Mouse (Mus musculus) heart, postnatal 0 days (tissue): ENCODE measurements at regions not wholly inside any gene's neighbourhood (a gene's known extent, or its start where the extent isn't known, plus 50 kb on each side); places are given as distances from the start of the nearest gene placed in this dataset.

Experiments
- ATAC-seq: fragments of 200-750 bp; cut with Nextera tagmentation; 2 replicates; pipeline ENCODE4 v1.8.0; 2017; ENCODE audit warnings: low read depth, moderate number of reproducible peaks, moderate library complexity; ENCODE audit not compliant: insufficient read depth
- DNase-seq: peaks from one replicate; pipeline ENCODE4 v3.0.0-alpha.2; 2016; ENCODE audit warnings: low spot score
- H3K27ac ChIP-seq: fragments of 300-500 bp; sonication (generic); 2 replicates; pipeline ENCODE4 v1.5.1; 2014; ENCODE audit warnings: low read depth, mild to moderate bottlenecking
- H3K27me3 ChIP-seq: fragments of 300-500 bp; sonication (generic); 2 replicates; pipeline ENCODE4 v1.6.1; 2014; ENCODE audit warnings: low read length, mixed read lengths; ENCODE audit not compliant: control insufficient read depth, insufficient read depth
- H3K36me3 ChIP-seq: fragments of 300-500 bp; sonication (generic); replicated peaks from 2 replicates; pipeline ENCODE4 v1.6.1; 2014; ENCODE audit warnings: low read length, mixed read lengths; ENCODE audit not compliant: control insufficient read depth, insufficient read depth
- H3K4me1 ChIP-seq: fragments of 300-500 bp; sonication (generic); 2 replicates; pipeline ENCODE4 v1.6.1; 2014; ENCODE audit warnings: antibody characterized with exemption; ENCODE audit not compliant: control insufficient read depth, insufficient read depth
- H3K4me2 ChIP-seq: fragments of 300-500 bp; sonication (generic); 2 replicates; pipeline ENCODE4 v1.6.1; 2014; ENCODE audit warnings: low read depth, mild to moderate bottlenecking, low read length, moderate library complexity
- H3K4me3 ChIP-seq: fragments of 300-500 bp; sonication (generic); 2 replicates; pipeline ENCODE4 v1.5.1; 2014; ENCODE audit warnings: low read depth, low read length
- H3K9ac ChIP-seq: fragments of 300-500 bp; sonication (generic); replicated peaks from 2 replicates; pipeline ENCODE4 v1.6.1; 2014; ENCODE audit warnings: low read depth, low read length, mixed read lengths
- H3K9me3 ChIP-seq: fragments of 300-500 bp; sonication (generic); replicated peaks from 2 replicates; pipeline ENCODE4 v1.6.1; 2016; ENCODE audit warnings: low read length; ENCODE audit not compliant: control insufficient read depth
- CTCF ChIP-seq: IDR thresholded peaks from 2 replicates; pipeline ENCODE4 v1.5.1; 2016; ENCODE audit warnings: antibody characterized with exemption, control low read depth, low read depth
- EP300 ChIP-seq: IDR thresholded peaks from 2 replicates; pipeline ENCODE4 v1.6.1; 2016; ENCODE audit warnings: antibody characterized with exemption, low read depth
- WGBS: fragments of 180-500 bp; shearing (Covaris S2); extraction: QIAGEN DNeasy Blood & Tissue Kit; methylation state at CpG from one replicate; pipeline ENCODE4 v1.1.7; 2014; 5-methylcytosine and 5-hydroxymethylcytosine counted together

DNA sequence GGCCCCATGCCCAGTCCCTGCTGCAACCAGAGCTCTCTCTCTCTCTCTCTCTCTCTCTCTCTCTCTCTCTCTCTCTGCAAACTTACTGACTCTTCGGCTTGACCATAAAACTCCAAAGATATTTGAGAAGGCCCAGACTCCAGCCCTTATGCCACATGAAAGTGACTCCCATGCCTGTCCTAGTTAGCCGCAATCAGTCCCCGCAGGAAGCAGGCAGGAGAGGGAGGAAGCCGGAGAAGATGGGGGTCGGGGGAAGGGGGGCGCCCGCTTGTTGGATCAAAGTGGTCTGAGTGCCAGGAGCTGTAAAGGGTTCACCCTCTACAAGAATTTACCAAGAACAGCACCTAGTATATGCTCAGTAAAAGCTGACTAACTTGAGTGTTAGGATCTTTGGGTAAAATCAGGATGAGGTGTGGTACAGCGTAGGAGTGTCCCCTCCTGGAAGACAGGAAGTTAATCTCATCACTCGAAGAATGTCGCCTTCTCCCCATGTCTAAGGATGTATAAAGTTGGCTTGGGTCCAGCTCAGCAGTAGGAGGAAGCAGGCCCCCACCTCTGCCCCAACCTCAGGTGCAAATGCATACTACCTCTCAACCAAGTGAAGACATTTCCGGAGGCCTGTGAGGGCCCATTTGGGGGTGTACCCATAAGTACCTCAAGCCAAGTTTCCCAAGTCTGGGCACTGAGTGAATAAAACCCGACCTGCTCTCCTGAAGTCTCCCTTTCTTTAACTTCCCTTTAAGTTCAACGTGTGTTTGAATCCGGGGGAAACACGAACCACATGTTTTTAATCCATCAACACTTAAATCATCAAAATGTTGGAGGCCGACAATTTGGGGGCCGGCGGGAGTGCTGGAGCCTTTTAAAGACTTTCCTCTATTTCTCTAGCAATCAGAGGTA, 254.7 kb downstream of the Bcl11b start:
- H3K4me2 ChIP-seq = no peak overlapping the region
- ATAC-seq = no peak
- no peak for TF ChIP-seq CTCF
- no peak for TF ChIP-seq EP300
- peaks cover 3% of the 10 kb centered on the region; the same call in 1 of the 2 replicates for H3K4me1 ChIP-seq
- H3K27me3 ChIP-seq = no peaks in the 10 kb centered on the region
- no peak overlapping the region for H3K27ac ChIP-seq
- H3K9me3 ChIP-seq = no peaks in the 10 kb centered on the region
- DNase-seq = no peak
- no peak overlapping the region for H3K4me3 ChIP-seq
- WGBS = 57% methylated on average over 18 of the region's 18 CpGs
- no peaks in the 10 kb centered on the region for H3K36me3 ChIP-seq
- no peak overlapping the region for H3K9ac ChIP-seq

DNA sequence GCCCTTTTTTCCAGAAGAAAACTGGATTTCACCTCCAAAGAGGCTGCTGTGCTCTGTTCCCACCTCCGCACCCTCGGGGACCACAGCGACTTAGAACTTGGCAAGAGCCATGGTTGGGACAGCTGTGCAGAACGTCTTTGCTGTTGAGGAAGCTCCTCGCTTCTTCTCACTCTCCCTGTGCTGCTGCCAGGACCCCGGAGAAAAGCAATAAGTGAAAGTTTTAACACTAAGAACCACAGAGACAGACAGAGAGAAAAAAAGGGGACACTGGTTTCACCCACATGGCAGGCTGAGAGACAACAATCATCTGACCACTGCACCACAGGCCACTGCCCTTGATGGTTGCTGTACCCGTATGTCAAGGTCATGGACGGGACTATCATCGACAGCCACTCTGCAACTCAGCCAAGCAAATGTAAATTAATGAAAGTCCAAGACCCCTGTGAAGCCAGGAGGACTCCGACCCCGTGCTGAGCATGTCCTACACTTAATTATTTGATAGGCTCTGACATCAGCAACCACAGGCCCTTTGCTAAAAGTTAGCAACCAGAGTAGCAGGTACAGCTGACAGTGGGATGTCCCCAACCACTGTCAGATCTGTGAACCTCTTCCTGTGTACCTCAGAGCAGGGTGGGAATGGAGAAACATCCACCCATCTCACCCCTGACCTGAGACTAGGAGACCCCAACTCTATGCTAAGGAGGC, 253.9 kb downstream of the Bcl11b start:
- Histone ChIP-seq H3K4me1 (peaks cover 3% of the 10 kb centered on the region; the same call in 1 of the 2 replicates), H3K4me3 (no peak overlapping the region), H3K27ac (no peak overlapping the region), H3K9ac (no peak overlapping the region), H3K36me3 (no peaks in the 10 kb centered on the region), H3K9me3 (no peaks in the 10 kb centered on the region), H3K4me2 (no peak overlapping the region), H3K27me3 (no peaks in the 10 kb centered on the region)
- TF ChIP-seq EP300 (no peak), CTCF (no peak)
- 64% methylated on average over 11 of the region's 11 CpGs for WGBS
- DNase-seq (no peak), ATAC-seq (no peak)

- 85% methylated on average over 8 of the region's 8 CpGs for WGBS
- Histone ChIP-seq H3K36me3 (no peaks in the 10 kb centered on the region), H3K4me3 (no peak overlapping the region), H3K27me3 (no peaks in the 10 kb centered on the region), H3K4me2 (no peak overlapping the region), H3K4me1 (peaks cover 3% of the 10 kb centered on the region; the same call in 1 of the 2 replicates), H3K9ac (no peak overlapping the region), H3K27ac (no peak overlapping the region), H3K9me3 (no peaks in the 10 kb centered on the region)
- no peak for TF ChIP-seq CTCF
- TF ChIP-seq EP300 = no peak
- no peak for DNase-seq
- no peak for ATAC-seq
These were observed 253.0 kb downstream of the Bcl11b start for GRCm38 (mm10) chr12:107750285-107750927.

- H3K4me3 ChIP-seq = no peak overlapping the region
- peaks cover 3% of the 10 kb centered on the region; the same call in 1 of the 2 replicates for H3K4me1 ChIP-seq
- DNase-seq = no peak
- no peak overlapping the region for H3K9ac ChIP-seq
- no peak for ATAC-seq
- TF ChIP-seq EP300 (no peak), CTCF (no peak)
- 64% methylated on average over 7 of the region's 7 CpGs for WGBS
- no peak overlapping the region for H3K4me2 ChIP-seq
- H3K9me3 ChIP-seq = no peaks in the 10 kb centered on the region
- H3K27ac ChIP-seq = no peak overlapping the region
- H3K36me3 ChIP-seq = no peaks in the 10 kb centered on the region
- H3K27me3 ChIP-seq = no peaks in the 10 kb centered on the region
These were observed 251.3 kb downstream of the Bcl11b start for GRCm38 (mm10) chr12:107752126-107752525.

GRCm38 (mm10) chr12:107752587-107752986, 250.8 kb downstream of the Bcl11b start:
- TF ChIP-seq CTCF = no peak
- TF ChIP-seq EP300 = no peak
- no peak overlapping the region for H3K27ac ChIP-seq
- peaks cover 3% of the 10 kb centered on the region; the same call in 1 of the 2 replicates for H3K4me1 ChIP-seq
- WGBS = 19% methylated on average over 8 of the region's 8 CpGs
- no peak for DNase-seq
- no peak overlapping the region for H3K4me2 ChIP-seq
- no peak overlapping the region for H3K4me3 ChIP-seq
- no peaks in the 10 kb centered on the region for H3K9me3 ChIP-seq
- no peaks in the 10 kb centered on the region for H3K36me3 ChIP-seq
- no peak overlapping the region for H3K9ac ChIP-seq
- no peak for ATAC-seq
- H3K27me3 ChIP-seq = no peaks in the 10 kb centered on the region
